Mouse (Mus musculus) liver, postnatal 0 days (tissue): ENCODE measurements at regions not wholly inside any gene's neighbourhood (a gene's known extent, or its start where the extent isn't known, plus 50 kb on each side); places are given as distances from the start of the nearest gene placed in this dataset.

ENCODE experiments used
- CTCF ChIP-seq: sonication (generic); IDR thresholded peaks from 2 replicates; pipeline ENCODE4 v1.5.1; 2016; ENCODE audit warnings: antibody characterized with exemption, low read depth
- EP300 ChIP-seq: IDR thresholded peaks from 2 replicates; pipeline ENCODE4 v1.6.1; 2016; ENCODE audit warnings: antibody characterized with exemption, low read depth, mild to moderate bottlenecking

DNA sequence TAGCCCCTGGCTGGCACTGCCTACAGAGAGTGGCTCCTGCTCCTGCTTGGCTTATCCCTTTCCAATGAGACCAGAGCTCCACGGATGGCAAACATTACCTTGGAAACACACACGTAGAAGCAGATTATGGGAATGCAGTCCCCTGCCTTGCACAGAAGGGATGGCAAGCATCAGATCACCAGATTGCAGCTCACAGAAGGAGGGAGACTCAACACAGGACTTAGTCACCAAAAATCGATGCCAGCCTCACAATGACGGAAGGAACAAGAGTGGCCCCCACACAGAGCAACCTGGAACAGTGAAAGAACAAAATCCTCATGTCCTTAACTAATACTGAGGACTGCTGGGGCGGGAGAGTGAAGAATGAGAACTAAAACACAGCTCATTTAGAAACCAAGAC, 327.7 kb upstream of the Tgfbr2 start:
- TF ChIP-seq CTCF (no peak), EP300 (no peak)
